Mouse (Mus musculus) neural tube, embryonic 10.5 days (tissue): ENCODE results near the gene Pigc.

Experiments
- DNase-seq: peaks from one replicate; pipeline ENCODE4 v3.0.0-alpha.2; 2017; ENCODE audit warnings: low spot score; ENCODE audit errors: extremely low spot score

Gene Pigc

GRCm38 (mm10) chr1:161976255-161977182, 7.5 kb downstream of the Pigc start:
- DNase-seq: peak; percentile 76

GRCm38 (mm10) chr1:161977331-161977730, 8.3 kb downstream of the Pigc start:
- no peak for DNase-seq

- no peak for DNase-seq
Measured at GRCm38 (mm10) chr1:161978173-161978700, 9.3 kb downstream of the Pigc start.

- DNase-seq: no peak
Measured at GRCm38 (mm10) chr1:161979536-161979935, 10.6 kb downstream of the Pigc start, which contains the start of gene 4930558K02Rik. Gene 4930558K02Rik, minus strand, starts transcription at chr1:161979636.

- DNase-seq: no peak
Measured at GRCm38 (mm10) chr1:161980046-161980445, 11.1 kb downstream of the Pigc start.

- no peak for DNase-seq
Measured at GRCm38 (mm10) chr1:161980626-161981298, 11.8 kb downstream of the Pigc start.

GRCm38 (mm10) chr1:161983451-161983850, 14.5 kb downstream of the Pigc start:
- no peak for DNase-seq

- DNase-seq: no peak
Measured at GRCm38 (mm10) chr1:161983979-161984566, 15.1 kb downstream of the Pigc start.

GRCm38 (mm10) chr1:161990684-161991578, 21.9 kb downstream of the Pigc start:
- no peak for DNase-seq

GRCm38 (mm10) chr1:161991846-161992245, 22.9 kb downstream of the Pigc start:
- DNase-seq: no peak

- no peak for DNase-seq
Measured at GRCm38 (mm10) chr1:161992389-161992788, 23.4 kb downstream of the Pigc start.

GRCm38 (mm10) chr1:161998781-161999180, 29.8 kb downstream of the Pigc start:
- no peak for DNase-seq

GRCm38 (mm10) chr1:161999338-161999737, 30.4 kb downstream of the Pigc start:
- DNase-seq: no peak

- DNase-seq: peak; percentile 69
Measured at GRCm38 (mm10) chr1:161999882-162000371, 30.9 kb downstream of the Pigc start.

GRCm38 (mm10) chr1:162001328-162001727, 32.3 kb downstream of the Pigc start:
- DNase-seq: no peak

- DNase-seq: no peak
Measured at GRCm38 (mm10) chr1:162003729-162004517, 34.9 kb downstream of the Pigc start.

GRCm38 (mm10) chr1:162004518-162004780, 35.5 kb downstream of the Pigc start:
- no peak for DNase-seq

GRCm38 (mm10) chr1:162004821-162005770, 36.1 kb downstream of the Pigc start:
- peak; percentile 58 for DNase-seq

GRCm38 (mm10) chr1:162006109-162006508, 37.1 kb downstream of the Pigc start:
- no peak for DNase-seq
